Mouse (Mus musculus) urinary bladder, postnatal 36 days (tissue): ENCODE results near the gene Larp4.
"Not testable (repeated sequence)": the region's sequence is repeated elsewhere in the genome, so short reads cannot be mapped to it uniquely, and the experiment has no call there.

ENCODE experiments used
- DNase-seq, 2 experiments: peaks; one replicate each; pipeline ENCODE4 v3.0.0; 2022; ENCODE audit warnings: low spot score in 2 of 2, mixed read lengths in 1 of 2

The Larp4 gene

GRCm38 (mm10) chr15:99969765-99970164, at the start of gene Larp4:
Larp4 (plus strand) TSS chr15:99970065.
- not testable (repeated sequence) for DNase-seq

- DNase-seq = no peak
Measured at GRCm38 (mm10) chr15:99931231-99931630, 38.6 kb upstream of the Larp4 start.

- DNase-seq = no peak
Measured at GRCm38 (mm10) chr15:99934501-99934900, 35.4 kb upstream of the Larp4 start.

GRCm38 (mm10) chr15:99936659-99937058, 33.2 kb upstream of the Larp4 start:
- DNase-seq = no peak

GRCm38 (mm10) chr15:99937841-99938240, 32.0 kb upstream of the Larp4 start:
- no peak for DNase-seq

GRCm38 (mm10) chr15:99940426-99940825, 29.4 kb upstream of the Larp4 start:
- DNase-seq = no peak

- no peak for DNase-seq
Measured at GRCm38 (mm10) chr15:99940970-99941630, 28.8 kb upstream of the Larp4 start.

GRCm38 (mm10) chr15:99955324-99955723, 14.5 kb upstream of the Larp4 start:
- no peak for DNase-seq

- DNase-seq = peak in 1 of 2 experiments; percentile 22
Measured at GRCm38 (mm10) chr15:99965103-99965775, 4.6 kb upstream of the Larp4 start.

- DNase-seq = no peak
Measured at GRCm38 (mm10) chr15:99966961-99967360, 2.9 kb upstream of the Larp4 start, which contains the start of gene Fam186a. Fam186a (minus strand) TSS chr15:99967061.

GRCm38 (mm10) chr15:99970606-99971005, 741 bp downstream of the Larp4 start:
- no peak for DNase-seq

- DNase-seq = peak; percentile 96
Measured at GRCm38 (mm10) chr15:99972361-99972988, 2.6 kb downstream of the Larp4 start.

- DNase-seq = peak; percentile 22 to 25
Measured at GRCm38 (mm10) chr15:99972989-99973911, 3.4 kb downstream of the Larp4 start.

- no peak for DNase-seq
Measured at GRCm38 (mm10) chr15:99974476-99975220, 4.8 kb downstream of the Larp4 start.

- not testable (repeated sequence) for DNase-seq
Measured at GRCm38 (mm10) chr15:99976121-99976520, 6.3 kb downstream of the Larp4 start.

GRCm38 (mm10) chr15:99979266-99979665, 9.4 kb downstream of the Larp4 start:
- no peak for DNase-seq

GRCm38 (mm10) chr15:99979715-99980114, 9.8 kb downstream of the Larp4 start:
- DNase-seq = no peak

- no peak for DNase-seq
Measured at GRCm38 (mm10) chr15:99993100-99993499, 23.2 kb downstream of the Larp4 start.

- no peak for DNase-seq
Measured at GRCm38 (mm10) chr15:99997114-99997804, 27.4 kb downstream of the Larp4 start.

- no peak for DNase-seq
Measured at GRCm38 (mm10) chr15:99999390-99999789, 29.5 kb downstream of the Larp4 start.
